Mouse (Mus musculus) gonadal fat pad, adult 2 months (tissue): ENCODE results near the gene Ssc5d. TPM values are rescaled to one million over a fixed set of nuclear protein-coding genes. Genes with fewer than 3 reads are reported as not detected.
"Not testable (repeated sequence)": the region's sequence is repeated elsewhere in the genome, so short reads cannot be mapped to it uniquely, and the experiment has no call there.

ENCODE experiments used
- DNase-seq: peaks from one replicate; pipeline ENCODE4 v3.0.0-alpha.2; 2012; ENCODE audit warnings: low read depth
- polyA plus RNA-seq: library from polyadenylated mRNA; depleted of rRNA; stranded (reverse); fragments of >200 nt; gene quantifications from 2 replicates; pipeline ENCODE4 v1.2.3, GENCODE M21; 2012; rRNA removed

The Ssc5d gene
- 8.5 and 12.1 TPM in 2 replicates for polyA plus RNA-seq

DNA sequence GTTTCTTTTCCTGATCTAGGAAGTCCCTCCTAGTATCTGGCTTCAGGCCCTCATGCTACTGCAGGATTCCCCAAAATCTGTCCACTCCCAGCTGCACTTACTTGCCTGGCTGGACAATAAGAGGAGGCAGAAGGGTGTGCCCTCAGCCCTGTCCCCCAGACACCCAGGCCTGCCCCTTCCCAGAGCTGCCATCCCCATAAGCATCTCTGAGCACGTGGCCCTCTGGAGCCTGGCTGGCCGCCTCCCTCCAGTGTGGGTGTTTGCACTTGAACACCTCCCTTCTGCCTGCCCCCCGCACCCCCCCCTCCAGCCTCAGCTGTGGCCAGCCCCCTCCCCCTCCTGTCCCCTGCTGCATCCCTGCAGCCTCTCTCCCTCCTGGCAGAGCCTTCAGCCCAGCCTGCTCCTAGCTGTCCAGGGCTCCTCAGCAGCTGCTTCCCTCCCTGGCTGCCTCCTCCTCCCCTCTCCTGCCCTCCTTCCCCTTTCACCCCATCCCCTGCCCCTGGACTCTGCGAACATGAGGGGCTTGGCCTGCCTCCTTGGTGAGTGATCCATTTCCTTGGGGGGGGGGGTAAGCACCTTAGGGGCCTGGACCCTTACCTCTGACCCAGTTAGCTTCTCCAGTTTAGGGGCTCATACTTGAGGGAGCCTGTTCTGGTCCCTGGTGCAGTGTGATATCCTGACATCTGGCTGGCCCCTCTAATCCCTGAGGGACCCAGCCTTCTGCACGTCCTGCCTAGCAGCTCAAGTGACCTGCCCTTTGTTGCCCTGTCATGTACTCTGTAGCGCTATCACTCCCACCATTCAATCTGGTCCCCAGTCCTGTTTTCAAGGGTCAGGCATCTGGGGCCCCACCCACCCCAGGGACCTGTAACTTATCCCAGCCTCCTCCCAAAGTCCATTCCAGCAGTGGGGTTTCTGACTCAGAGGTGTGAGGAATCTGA, at the start of gene Ssc5d:
TSS of gene Ssc5d (plus strand) at position 345 of the 941 bp plus-strand sequence.
- no peak for DNase-seq

DNA sequence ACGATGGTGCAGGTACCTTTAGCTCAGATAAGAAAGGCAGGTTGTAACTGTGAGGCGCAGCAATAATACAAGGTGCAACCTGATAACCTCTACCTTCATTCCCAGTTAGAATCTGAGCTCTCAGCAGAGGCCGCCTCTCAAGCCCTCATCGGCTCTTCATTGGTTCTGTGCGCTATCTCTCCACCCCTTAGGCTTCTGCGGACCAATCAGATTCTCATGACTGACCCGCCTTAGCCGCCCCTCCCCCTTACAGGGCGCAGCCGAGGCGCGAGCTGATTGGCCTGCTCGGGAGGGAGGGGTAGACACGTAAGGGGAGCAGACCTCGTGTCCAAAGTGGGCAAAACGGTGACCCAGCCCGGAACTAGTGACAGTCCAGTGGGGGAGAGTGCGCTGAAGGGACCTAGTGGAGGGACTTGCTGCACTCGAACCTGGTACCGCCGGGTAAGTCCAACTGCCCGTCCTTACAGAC, 48.8 kb upstream of the Ssc5d start, which contains the start of gene Isoc2a:
TSS of gene Isoc2a (plus strand) at position 401 of the 469 bp plus-strand sequence.
- DNase-seq = no peak

DNA sequence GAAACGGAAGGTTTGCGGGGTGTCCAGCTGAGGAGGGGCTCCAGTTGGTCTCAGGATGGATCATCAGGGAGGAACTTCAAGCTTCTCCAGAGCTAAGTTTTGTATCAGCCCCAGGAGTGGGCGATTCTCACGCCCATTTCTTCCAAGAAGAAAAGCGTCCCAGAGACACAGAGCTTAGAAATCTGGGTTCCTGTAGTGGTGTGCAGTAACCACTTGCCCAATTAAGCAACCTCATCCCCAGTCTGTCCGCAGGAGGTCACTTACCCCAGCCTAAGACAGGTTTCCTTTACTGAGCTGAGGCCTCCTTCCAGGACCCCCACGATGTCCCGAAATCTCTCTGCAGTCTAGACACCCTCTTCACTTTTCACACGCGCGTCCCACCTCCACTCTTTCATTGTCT, 48.4 kb upstream of the Ssc5d start:
- DNase-seq = no peak

DNA sequence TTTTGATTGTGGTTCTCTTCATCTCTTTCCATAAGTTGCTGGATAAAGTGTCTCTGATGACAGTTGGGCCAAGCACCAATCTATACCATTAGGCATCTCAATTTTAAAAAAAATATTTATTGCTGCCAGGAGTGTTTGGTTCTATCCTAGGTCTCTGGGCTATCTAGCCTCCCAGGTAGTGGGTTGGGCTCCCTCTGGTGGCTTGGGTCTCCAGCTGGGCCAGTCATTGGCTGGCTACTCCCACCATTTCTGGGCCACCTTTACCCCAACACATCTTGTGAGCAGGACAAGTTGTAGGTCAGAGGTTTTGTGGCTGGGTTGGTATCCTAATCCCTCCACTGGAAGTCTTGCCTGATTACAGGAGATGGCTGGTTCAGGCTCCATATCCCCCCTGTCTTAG, 47.4 kb upstream of the Ssc5d start:
- no peak for DNase-seq

DNA sequence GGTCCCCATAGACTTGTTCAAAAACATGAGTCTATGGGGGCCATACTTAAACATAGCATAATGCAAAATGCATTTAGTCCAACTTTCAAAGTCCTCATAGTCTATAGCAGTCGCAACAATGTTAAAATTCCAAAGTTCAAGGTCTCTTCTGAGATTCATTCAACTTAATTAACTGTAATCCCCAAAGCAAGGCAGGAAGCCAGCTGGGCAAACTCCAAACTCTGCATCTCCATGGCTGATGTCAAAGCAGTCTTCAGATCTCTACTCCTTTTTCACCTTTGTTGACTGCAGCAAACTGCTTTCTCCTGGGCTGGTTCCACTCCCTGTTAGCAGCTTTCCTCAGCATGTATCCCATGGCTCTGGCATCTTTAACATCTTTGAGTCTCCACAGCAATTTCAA, 46.5 kb upstream of the Ssc5d start:
- DNase-seq = not testable (repeated sequence)

DNA sequence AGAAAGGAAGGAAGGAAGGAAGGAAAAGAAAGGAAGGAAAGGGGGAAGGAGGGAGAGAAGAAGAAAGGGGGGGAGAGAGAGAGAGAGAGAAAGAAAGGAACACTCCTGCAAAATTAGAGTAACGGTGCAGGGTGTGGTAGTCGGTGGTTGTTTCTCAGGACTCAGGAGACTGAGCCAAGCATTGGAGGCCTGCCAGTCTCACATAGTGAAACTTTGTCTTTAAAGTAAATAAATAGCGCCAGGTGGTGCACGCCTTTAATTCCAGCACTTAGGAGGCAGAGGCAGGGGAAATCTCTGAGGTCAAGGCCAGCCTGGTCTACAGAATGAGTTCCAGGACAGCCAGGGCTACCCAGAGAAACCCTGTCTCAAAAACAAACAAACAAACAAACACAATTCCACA, 38.9 kb upstream of the Ssc5d start:
- no peak for DNase-seq

DNA sequence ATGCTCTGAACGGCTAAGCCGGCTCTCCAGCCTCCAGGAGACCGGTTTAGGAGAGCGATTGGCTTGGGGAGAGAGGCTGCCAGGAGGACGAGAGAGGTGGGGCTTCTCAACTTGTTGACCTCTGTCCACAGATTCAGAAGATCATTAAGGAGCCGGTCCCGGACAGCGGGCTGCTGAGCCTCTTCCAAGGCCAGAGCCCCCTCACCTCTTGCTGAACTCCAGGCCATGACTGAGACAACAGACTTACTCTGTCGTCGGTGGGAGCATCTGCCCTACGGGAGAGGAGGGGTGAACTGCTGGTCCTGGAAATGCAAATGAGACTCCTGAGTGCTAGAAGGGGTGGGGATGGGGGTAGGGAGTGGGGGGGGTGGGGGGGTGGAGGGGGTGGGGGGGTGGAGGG, 30.4 kb upstream of the Ssc5d start:
- no peak for DNase-seq

DNA sequence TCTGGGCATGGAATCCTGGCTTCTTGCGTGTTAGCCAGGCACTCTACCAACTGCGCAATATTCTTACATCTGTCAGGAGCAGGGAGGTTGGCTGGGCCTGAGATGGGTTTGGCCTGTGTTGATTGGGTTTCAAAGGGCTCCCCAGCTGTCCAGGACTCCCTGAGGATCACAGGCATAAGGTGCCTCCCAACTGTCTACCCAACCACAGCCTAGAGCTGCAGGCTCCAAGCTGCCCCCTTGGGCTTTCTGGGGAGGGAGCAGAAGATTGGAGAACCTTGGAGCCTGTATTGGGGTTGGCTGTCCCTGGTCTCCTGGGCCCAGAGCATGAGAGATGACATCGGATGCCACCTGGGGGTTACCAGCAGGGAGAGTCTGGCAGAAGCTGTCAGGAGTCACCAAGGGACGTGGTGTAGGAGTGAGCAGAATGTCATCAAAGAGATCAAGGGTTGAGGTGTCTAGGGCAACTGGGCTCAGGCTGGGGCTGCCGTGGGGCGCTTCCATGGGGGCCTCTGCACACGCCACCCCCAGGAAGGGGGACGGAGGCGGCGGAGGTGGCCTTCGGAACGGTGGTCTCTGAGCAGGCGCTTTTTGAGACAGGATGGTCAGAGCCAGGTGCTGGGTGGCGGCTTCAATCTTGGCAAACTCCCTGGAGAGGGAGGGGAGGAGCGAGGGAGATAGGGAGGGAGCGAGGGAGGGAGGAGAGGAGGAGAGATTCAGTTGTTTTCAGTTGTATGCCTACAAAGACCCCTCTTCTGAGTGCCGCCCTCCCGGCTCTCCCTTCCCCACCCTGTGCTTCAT, 26.5 kb upstream of the Ssc5d start:
- no peak for DNase-seq

DNA sequence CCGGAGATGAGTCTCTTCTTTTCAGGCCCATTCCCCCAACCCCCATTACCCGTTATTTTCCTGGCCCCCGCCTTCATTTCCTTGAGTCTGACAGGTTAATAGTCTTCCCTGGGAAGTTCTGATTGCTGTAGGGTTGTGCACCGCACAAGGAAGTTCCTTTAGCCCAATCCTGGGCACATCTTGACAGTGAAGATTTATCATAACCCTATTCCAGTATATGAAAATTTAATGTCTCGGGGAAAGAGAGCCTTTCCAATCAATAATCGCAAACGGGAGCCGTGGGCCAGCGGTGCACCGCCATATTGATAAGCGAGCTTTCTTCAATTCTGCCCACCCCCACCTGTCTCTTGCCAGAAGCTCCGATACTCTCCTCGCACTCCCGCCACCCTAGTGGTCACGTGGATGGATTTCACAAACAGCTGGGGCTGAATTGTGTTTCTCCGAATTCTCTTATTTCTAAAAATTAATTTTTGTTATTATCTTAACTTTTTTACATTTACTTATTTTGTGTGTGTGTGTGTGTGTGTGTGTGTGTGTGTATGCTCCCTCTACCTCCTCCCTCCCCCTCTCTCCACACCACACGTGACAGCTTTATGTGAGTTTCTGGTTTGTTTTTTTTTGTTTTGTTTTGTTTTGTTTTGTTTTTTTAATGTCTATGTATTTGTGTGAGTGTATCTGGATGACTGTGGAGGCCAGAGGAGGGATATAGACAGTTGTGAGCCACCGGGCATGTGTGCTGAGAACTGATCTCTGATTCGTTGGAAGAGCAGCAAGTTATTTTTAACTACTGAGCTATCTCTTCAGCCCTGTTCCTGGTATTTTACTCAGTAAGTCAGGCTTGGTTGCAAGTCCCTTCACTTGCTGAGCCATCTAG, 25.7 kb upstream of the Ssc5d start:
- DNase-seq = no peak

DNA sequence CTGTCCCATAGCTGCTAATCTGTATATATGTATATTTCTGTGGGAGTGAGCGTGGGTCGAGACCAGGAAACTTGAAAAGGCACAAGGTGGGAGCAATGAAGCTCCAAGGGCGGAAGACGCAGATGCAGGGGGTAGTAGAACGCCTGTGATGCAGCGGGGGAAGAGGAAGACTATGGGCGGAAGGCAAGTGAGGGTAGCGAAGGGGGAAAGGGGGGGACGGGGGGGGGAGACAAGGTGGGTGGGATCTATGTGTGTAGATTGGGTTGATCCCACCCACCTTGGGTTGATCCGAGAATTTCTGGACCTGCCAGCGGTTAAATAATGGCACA, 25.1 kb upstream of the Ssc5d start:
- DNase-seq = no peak

DNA sequence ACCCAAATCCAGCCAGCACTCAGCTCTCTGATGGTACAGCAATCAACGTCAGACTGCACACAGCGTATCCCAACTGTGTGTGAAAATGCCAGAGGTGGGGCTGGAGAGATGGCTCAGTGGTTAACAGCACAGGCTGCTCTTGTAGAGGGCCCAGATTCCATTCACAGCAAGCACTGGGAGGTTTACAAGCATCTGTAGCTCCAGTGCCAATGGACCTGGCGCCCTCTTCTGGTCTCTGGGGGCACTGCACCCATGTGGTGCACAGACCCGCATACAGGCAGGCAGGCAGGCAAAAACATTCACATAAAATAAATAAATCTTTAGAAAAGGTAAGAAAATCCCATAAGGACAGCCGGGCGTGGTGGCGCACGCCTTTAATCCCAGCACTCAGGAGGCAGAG, 24.4 kb upstream of the Ssc5d start:
- no peak for DNase-seq

DNA sequence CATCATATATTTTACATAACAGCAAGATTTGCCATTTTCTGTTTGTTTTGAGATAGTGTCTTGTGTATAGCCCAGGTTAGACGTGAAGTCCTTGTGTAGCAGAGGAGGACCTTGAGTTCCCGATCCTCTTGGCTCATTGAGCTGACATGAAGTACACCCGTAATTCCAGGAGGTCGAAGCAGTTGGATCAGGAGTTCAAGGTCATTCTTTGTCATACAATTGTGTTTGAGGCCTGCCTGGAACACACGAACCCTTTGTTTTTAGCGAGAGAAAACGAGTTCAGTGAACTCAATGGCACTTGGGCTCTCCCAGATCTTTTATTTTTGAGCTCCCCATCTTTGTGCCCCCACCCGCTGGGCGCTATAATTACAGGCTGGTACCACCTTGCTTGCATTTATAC, 23.2 kb upstream of the Ssc5d start:
- no peak for DNase-seq

DNA sequence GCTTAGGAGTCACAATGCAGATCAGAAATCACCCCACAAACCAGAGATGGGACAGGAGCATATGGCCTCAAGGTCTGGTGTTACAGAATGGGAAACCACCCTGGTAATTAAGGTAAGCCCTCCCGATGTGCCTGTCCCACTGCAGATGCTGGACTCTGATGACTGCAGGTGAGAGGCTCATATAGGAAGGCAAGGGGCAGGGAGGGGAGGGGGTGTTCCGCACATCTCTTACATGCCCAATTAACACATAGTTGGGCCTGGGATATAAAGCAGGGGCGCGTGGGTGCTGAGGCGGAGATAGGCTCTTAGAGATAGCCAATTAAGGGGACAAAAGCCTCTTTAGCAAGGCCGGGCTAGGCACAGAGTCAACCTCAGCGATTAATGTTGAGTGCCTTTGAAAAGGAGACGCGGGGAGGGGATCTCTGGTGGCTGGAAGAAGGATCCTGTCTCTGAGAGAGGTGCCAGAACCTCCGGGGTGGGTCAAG, 19.1 kb upstream of the Ssc5d start, which contains the start of gene Gm36210:
TSS of gene Gm36210 (minus strand) at position 51 of the 485 bp plus-strand sequence.
- DNase-seq = no peak

DNA sequence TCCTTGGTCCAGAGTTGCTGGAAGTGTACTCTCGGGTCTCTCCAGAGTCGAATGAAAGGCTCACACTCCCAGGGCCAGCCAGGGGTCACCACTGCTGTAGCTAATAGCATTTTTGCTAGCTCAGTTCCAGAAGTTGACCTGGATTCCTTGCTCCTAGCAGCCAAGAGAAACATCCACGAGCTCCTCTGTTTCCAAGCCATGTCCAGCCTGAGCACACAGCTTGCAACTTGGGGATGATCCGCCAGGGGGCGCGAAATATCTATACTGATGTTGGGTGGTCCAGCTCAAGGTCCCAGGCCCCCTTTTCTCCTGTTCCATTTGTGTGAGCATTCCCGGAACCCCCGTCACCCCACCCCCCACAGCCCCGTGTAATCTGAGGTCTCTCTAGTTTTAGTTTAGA, 14.0 kb upstream of the Ssc5d start:
- no peak for DNase-seq

DNA sequence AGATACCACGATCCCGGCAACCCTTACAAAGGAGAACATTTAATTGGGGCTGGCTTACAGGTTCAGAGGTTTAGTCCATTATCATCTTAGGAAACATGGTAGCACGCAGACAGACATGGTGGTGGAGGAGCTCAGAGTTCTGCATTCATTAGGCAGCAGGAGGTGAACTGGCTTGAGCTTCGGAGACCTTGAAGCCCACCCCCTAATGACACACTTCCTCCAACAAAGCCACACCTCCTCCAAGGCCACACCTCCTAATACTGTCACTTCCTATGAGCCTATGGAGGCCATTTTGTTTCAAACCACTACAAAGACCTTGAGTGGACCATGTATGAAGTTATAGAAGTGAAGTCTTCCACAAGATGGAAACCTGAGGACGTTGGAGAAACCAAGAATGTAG, 13.3 kb upstream of the Ssc5d start:
- DNase-seq = no peak

DNA sequence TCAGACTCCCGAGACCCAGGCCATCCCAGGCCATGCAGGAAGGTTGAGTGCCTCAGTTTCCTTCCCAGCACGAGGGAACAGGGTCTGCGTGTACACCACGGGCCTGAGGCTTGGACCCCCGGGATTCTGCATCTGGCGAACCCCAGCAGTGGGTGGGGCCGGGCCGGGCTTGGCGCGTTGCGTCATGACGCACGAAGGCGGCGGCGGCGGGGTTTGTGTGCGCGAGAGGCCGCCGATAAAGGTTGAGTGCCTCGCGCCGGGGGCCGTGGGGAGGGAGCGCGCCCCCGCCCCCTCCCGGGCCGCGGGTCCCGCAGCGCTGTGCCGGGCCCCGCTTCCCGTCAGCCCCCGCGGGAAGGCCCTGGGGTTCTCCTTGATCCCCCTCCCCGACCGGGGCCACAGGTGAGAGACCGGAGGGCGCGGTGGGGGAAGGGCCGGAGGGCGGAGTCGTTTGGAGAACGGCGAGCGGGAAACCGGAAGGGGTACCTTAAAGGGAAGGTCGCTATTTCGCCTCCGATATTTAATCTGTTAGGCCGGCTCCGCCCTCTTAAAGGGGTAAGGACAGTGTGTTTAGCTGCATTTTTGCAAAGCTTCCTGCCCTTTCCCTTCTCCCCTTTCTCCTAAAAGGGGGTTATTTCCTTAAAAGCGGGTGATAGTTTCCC, 10.4 kb upstream of the Ssc5d start, which contains the start of gene Zfp628:
TSS of gene Zfp628 (plus strand) at position 211 of the 659 bp plus-strand sequence.
- peak; percentile 52 for DNase-seq

DNA sequence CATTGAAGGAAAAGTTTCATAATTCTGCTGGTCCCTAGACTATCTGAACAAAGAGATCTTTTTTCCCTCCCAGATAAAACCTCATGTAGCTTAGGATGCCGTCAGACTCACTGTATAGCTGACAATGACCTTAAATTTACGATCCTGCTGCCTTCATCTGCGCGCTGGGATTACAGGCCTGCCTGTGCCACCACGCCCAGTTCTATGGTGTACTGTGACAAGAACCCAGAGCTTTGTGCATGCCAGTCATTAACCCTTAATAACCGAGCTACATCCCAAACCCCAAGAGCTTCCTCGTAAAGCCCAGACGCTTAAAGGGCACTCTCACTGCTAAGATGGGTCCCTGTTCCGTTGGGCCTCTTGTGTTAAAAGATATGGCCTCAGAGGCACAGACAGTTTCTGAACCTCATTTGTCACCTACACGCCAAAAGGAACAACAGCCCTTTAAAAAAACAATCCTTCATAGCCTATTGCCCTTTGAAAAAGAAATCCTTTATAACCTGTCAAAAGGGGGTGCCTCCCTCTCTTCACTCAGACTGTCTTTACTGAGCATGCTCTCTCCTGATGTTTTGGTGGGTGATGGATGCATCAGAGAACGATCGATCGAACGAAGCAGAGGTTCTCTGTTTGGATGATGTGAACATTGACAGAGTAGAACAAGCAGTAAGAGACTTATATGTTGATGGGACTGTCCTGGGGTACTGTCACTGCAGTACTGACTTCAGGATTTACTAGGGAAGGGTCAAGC, 9.7 kb upstream of the Ssc5d start:
- DNase-seq = no peak

DNA sequence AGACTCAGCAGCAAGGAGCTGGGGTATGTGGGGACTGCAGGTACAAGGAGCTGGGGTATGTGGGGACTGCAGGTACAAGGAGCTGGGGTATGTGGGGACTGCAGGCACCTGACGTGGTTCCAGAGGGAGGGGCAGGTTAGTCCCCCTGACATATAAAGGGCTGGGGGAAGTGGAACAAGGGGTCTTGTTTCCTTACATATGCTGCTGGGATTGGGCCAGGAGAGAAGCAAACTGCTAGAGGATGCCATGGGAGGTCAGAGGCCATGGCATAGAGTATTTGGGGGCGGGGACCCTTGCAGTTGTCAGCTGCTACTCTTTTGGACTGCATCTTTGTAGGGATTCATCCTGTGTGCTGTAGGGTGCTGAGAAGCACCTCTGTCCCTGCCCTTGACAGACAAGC, 8.1 kb upstream of the Ssc5d start:
- no peak for DNase-seq

DNA sequence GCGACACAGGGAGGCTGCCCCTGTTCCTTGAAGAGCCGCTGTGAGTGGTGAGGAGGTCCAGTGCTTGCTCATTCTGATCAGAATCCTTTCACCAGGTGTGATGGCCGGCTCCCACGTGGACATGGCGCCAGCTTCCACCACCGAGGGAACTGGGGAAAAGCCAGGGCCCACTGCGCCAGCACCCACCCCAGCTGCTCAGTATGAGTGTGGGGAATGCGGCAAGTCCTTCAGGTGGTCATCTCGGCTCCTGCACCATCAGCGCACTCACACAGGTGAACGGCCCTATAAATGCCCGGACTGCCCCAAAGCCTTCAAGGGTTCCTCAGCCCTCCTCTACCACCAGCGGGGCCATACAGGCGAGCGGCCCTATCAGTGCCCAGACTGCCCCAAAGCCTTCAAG, 6.9 kb upstream of the Ssc5d start:
- DNase-seq = no peak

DNA sequence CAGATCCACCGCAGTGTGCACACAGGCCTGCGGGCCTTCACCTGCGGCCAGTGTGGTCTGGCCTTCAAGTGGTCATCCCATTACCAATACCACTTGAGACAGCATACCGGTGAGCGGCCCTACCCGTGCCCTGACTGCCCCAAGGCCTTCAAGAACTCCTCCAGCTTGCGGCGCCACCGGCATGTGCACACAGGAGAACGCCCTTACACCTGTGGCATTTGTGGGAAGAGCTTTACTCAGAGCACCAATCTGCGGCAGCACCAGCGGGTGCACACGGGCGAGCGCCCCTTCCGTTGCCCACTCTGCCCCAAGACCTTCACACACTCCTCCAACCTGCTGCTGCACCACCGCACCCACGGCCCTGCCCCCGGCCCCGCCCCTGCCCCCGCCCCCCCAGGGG, 6.5 kb upstream of the Ssc5d start:
- no peak for DNase-seq
